13 mouse cellular contexts compared by ENCODE assay signal in genomic region chr10:62854992-62855391, GRCm38 (mm10). TPM values are rescaled to one million over a fixed set of nuclear protein-coding genes. Genes with fewer than 3 reads are reported as not detected.
DNase-seq lines count a peak whose midpoint lies in the region; ATAC-seq and TF ChIP-seq lines count a peak whose summit lies in the region.
"Had no signal": no experiment of that assay in that cellular context is flagged by ENCODE, and none has a peak within 500 bp of the region (broad histone marks: within the 10 kb centered on the region; RNA-seq: fewer than 3 reads in every experiment).

No protein-coding gene starts in this region.

- DNase-seq in MEL (ENCODE audit: low read depth, low spot score), result peak; percentile 16
- peak; percentile 13 for DNase-seq in heart, adult 8-10 months (ENCODE audit: low spot score)
- peak; percentile 38 for DNase-seq in kidney, postnatal 10 days
- DNase-seq in cerebellum, postnatal 14 days, result no peak
- no peak for DNase-seq in frontal cortex, postnatal 25 days (ENCODE audit: low spot score in 2 of 2)
- no peak for DNase-seq in adrenal gland, adult 8-10 months
- DNase-seq: cerebellum, adult 2 months; gastrocnemius, postnatal 36 days; lung, embryonic 14.5 days had no signal

- WGBS in intestine, embryonic 15.5 days, result 37% methylated on average over 2 of the region's 2 CpGs

- no peak overlapping the region for H3K4me2 ChIP-seq in intestine, embryonic 15.5 days (replicated peaks)
- H3K4me2 ChIP-seq: lung, embryonic 14.5 days had no signal

- H3K27ac ChIP-seq in MEL (ENCODE audit: control insufficient read depth, low read depth, low read length), result no peak overlapping the region
- no peak overlapping the region for H3K27ac ChIP-seq in intestine, embryonic 15.5 days
- H3K27ac ChIP-seq: embryonic facial prominence, embryonic 10.5 days had no signal

- ATAC-seq in intestine, embryonic 15.5 days, result peak; percentile 91
- no peak for ATAC-seq in monocyte, adult 5-6 weeks (replicated peaks; ENCODE audit: insufficient number of reproducible peaks, low FRiP score, low TSS enrichment, poor library complexity, severe bottlenecking)

- no peak for TF ChIP-seq POLR2A in MEL (IDR thresholded peaks at IDR 0.05; ENCODE audit: control insufficient read depth in 1 of 2, insufficient read depth in 1 of 2, low read depth in 1 of 2, low read length in 2 of 2, poor library complexity in 1 of 2)

- TF ChIP-seq EP300 in MEL (IDR thresholded peaks at IDR 0.05; ENCODE audit: low read depth in 1 of 2, low read length in 2 of 2), result peak; percentile 27 to 44; a peak in 2 of 4 replicates

- peaks cover 0 to 3% of the 10 kb centered on the region in 2 experiments; a peak in 2 of 4 replicates for H3K36me3 ChIP-seq in MEL (ENCODE audit: control insufficient read depth in 1 of 2, insufficient read depth in 2 of 2, low read length in 2 of 2)
- H3K36me3 ChIP-seq in intestine, embryonic 15.5 days, result no peaks in the 10 kb centered on the region

- no peaks in the 10 kb centered on the region; a peak in 1 of 4 replicates for H3K27me3 ChIP-seq in MEL (ENCODE audit: control insufficient read depth in 1 of 2, insufficient read depth in 2 of 2, low read length in 2 of 2)
- no peaks in the 10 kb centered on the region for H3K27me3 ChIP-seq in intestine, embryonic 15.5 days (replicated peaks)
- H3K27me3 ChIP-seq: CH12.LX had no signal

- peaks cover 0 to 7% of the 10 kb centered on the region in 2 experiments; a peak in 2 of 4 replicates for H3K4me1 ChIP-seq in MEL (ENCODE audit: control insufficient read depth in 1 of 2, insufficient read depth in 2 of 2, low read length in 2 of 2)
- H3K4me1 ChIP-seq in intestine, embryonic 15.5 days (replicated peaks), result no peaks in the 10 kb centered on the region

- H3K4me3 ChIP-seq in MEL (ENCODE audit: control insufficient read depth in 1 of 2, insufficient read depth in 1 of 2, low read depth in 2 of 2, low read length in 2 of 2), result no peak overlapping the region
- no peak overlapping the region for H3K4me3 ChIP-seq in intestine, embryonic 15.5 days (replicated peaks)
- H3K4me3 ChIP-seq: embryonic facial prominence, embryonic 10.5 days had no signal

- H3K9ac ChIP-seq in MEL (ENCODE audit: control insufficient read depth, low read depth, low read length, poor library complexity, severe bottlenecking), result no peak overlapping the region
- H3K9ac ChIP-seq in intestine, embryonic 15.5 days, result no peak overlapping the region
- H3K9ac ChIP-seq: lung, embryonic 14.5 days had no signal

- H3K9me3 ChIP-seq in MEL (replicated peaks; ENCODE audit: insufficient read depth, low read length), result no peaks in the 10 kb centered on the region
- H3K9me3 ChIP-seq in intestine, embryonic 15.5 days, result no peaks in the 10 kb centered on the region
- H3K9me3 ChIP-seq: embryonic facial prominence, embryonic 10.5 days had no signal

- H3K79me2 ChIP-seq in MEL (ENCODE audit: control insufficient read depth, insufficient read depth, low read length, poor library complexity), result no peaks in the 10 kb centered on the region

- no peak for TF ChIP-seq RAD21 in MEL (IDR thresholded peaks at IDR 0.05; ENCODE audit: low read depth, low read length)

- TF ChIP-seq CTCF in MEL (IDR thresholded peaks at IDR 0.05 in 2 of 3, conservative IDR thresholded peaks at IDR 0.05 in 1 of 3; ENCODE audit: control insufficient read depth in 1 of 3, insufficient read depth in 1 of 3, low read depth in 2 of 3, low read length in 3 of 3, poor library complexity in 1 of 3, severe bottlenecking in 1 of 3), result no peak

TF ChIP-seq in MEL, 35 proteins besides CTCF, POLR2A, EP300 and RAD21:
- no peak for TF ChIP-seq MXI1 (IDR thresholded peaks at IDR 0.05; ENCODE audit: low read depth, low read length)
- peak; percentile 43; the same call in 1 of the 2 replicates for TF ChIP-seq GATA1 (IDR thresholded peaks at IDR 0.05; ENCODE audit: low read depth, low read length)
TF ChIP-seq in MEL: peak in this region for 1.

RNA-seq across cellular contexts. Expression of gene Tet1, which starts 53.8 kb away (rescaled TPM):
- total RNA-seq in MEL (2012; rRNA removed), result 0.03 and 0.08 TPM in 2 replicates
- polyA plus RNA-seq in MEL (2012; ENCODE audit: insufficient read depth in 1 of 2, insufficient read length in 2 of 2, low read depth in 1 of 2, low replicate concordance in 2 of 2, missing spikeins in 1 of 2), result under 1 TPM in 1 of 2 experiments, not detected in 1; 0.08 TPM
- 1 to 10 TPM; 4.2 to 8.8 (median 6.8) TPM for total RNA-seq in heart, adult 8-10 months (2022)
- polyA plus RNA-seq in intestine, embryonic 15.5 days (2015; fragmentation: Nextera tagmentation; extraction: Ambion mirVana), result 14.4 and 18.3 TPM in 2 replicates
- 0.10 to 3.2 TPM (median 0.85 TPM) in 3 replicates for total RNA-seq in monocyte, adult 5-6 weeks (2017)
- total RNA-seq in adrenal gland, adult 8-10 months (2022), result 1 to 10 TPM; 3.5 to 6.6 (median 5.2) TPM

Comparison
In these comparisons a context has a peak if more than half of its experiments do, and no peak if none do; other contexts are left out.
1. DNase-seq: peak in MEL (single experiment), heart, adult 8-10 months (single experiment) and kidney, postnatal 10 days (single experiment); none in cerebellum, postnatal 14 days (0 of 2), frontal cortex, postnatal 25 days (0 of 2) and adrenal gland, adult 8-10 months (single experiment).